Mouse (Mus musculus): ENCODE data around the gene Elk1. TPM values are rescaled to one million over a fixed set of nuclear protein-coding genes. Genes with fewer than 3 reads are reported as not detected.

The Elk1 gene
- total RNA-seq (2021), result 10 to 100 TPM; 18.1 to 22.9 TPM
- long read RNA-seq, experiment 1, partial matches to known transcripts, result 2 of 5 reads
- long read RNA-seq, experiment 1, other reads (novel, unspliced or antisense), result 3 of 5 reads
- long read RNA-seq, experiment 2, partial matches to known transcripts, result 1 of 7 reads
- long read RNA-seq, experiment 2, other reads (novel, unspliced or antisense), result 4 of 7 reads

DNA sequence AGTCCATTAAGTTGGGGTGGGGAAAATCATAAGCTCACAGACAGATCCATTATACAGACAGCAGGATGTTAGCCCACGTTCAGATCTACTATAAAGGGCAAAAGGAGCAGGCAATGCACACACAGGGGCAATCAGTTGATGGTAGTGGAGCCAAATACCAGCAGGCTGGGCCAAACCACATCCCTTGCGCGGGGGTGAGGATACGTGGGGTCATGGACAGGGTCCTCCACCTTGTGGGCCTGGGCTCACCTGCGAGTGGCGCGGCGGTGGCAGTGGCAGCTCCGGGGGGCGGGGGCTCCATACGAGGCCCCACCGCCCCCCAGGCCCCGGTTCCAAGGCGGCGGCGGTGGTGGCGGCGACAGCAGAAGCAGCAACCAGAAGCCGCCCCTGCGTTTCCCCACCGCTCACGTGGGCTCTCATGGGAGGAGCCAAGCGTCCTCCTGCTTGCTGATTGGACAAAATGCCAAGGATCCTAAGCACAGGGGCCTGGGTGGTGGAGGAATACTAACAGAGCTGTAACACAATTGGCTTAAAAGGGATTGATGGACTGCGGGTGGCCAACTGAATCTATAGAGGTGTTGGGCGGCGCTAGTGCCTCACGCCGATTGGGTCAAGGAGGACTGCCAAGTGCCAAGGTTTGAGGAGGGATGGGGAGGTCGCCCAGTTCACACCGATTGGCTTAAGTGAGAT lies at the start of gene Elk1:
Gene Elk1 (minus strand): TSS at position 418 of the 690 bp plus-strand sequence.
- DNase-seq (ENCODE audit: low spot score in 2 of 2), result peak; percentile 31 to 62

GRCm38 (mm10) chrX:20980901-20981300 lies 30.5 kb upstream of the Elk1 start:
- DNase-seq (ENCODE audit: low spot score in 2 of 2), result no peak

DNA sequence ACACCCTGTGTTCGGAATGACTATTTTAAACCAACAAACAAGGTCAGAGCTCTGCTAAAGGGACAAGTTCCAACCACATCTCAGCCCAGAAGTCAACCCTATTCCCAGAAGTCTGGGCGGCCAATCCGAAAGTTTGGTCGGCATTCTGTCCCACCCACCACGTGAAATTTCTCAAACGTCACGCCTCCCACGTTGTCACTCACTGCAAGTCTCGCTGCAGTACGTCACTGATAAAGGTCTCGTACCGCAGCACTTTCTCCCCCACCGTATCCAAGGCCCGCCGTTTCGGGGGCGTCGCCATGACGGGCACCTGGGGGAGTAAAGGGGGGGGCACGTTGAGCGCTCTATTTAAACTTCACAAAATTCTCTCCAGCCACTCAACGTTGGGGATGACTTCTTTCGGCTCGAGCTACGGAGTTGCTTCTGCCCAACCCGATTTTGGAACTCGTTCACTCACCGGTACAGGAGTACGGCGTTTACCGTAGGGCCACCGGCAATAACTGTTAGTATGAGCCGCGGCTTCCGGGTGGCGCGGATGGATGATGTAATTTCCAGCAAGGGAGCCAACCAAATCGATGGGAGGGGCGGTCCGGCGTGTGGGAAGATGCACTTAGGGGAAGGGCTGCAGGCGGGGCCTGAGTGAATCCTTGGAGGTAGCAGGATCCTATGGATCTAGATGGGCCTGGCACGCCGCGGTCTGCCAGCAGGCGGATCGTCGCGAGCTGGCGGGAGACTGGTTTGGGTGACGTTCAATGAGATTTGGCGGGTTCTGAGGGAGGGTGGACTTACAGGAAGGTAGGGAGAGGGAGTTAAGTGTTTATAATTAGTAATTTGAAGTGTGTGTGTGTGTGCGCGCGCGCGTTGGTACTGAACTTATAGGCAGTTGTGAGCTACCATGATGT lies 11.3 kb upstream of the Elk1 start, which contains the start of gene Uxt:
Gene Uxt (minus strand): TSS at position 541 of the 902 bp plus-strand sequence.
- peak; percentile 66 to 71 for DNase-seq (ENCODE audit: low spot score in 2 of 2)

DNA sequence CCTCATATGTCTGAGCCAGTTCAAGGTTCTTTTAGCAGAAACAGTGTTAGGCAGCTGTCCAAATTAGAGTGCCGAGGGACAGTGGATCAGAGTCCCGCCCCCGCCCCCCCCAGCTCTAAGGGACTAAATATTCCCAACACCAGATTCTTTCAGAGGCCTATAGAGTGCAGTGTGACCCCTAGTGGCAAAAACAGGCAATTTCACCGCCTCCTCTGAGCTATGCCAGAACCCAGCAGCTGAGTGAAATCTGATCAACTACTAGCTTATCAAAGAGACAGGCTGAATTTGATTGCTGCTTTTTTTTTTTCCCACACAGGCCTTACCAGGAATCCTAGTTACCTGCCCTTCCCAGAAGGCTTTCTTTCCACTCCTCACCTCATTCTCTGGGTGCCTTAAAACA lies 4.4 kb downstream of the Elk1 start:
- no peak for DNase-seq (ENCODE audit: low spot score in 2 of 2)

DNA sequence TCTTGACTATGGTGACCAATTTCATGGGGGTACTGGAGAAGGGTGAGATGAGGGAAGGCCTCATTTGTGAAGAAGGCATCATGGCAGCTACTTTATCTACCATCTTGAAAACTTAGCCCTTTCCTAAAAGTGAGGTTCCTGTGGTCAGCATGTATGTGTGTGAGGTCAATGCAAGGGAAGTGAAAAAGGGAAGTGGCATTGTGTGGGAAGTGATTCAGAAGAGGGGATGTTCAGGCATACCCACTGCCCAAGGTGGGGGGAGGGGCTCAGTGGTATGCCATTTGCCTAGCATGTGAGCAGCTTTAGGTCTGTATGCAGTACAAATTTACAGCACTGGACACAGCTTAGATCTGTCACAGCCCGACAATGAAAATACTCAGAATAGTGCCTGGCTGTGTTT lies 18.4 kb downstream of the Elk1 start:
- DNase-seq (ENCODE audit: low spot score in 2 of 2), result no peak

GRCm38 (mm10) chrX:20931364-20931763 lies 19.0 kb downstream of the Elk1 start, which contains the start of gene Cfp:
Cfp (minus strand) TSS chrX:20931555.
- DNase-seq (ENCODE audit: low spot score in 2 of 2), result no peak

- no peak for DNase-seq (ENCODE audit: low spot score in 2 of 2)
These were observed 20.5 kb downstream of the Elk1 start for GRCm38 (mm10) chrX:20929859-20930258.

- DNase-seq (ENCODE audit: low spot score in 2 of 2), result no peak
These were observed 25.4 kb downstream of the Elk1 start for GRCm38 (mm10) chrX:20924976-20925375.

GRCm38 (mm10) chrX:20923506-20923905 lies 26.9 kb downstream of the Elk1 start:
- no peak for DNase-seq (ENCODE audit: low spot score in 2 of 2)

DNA sequence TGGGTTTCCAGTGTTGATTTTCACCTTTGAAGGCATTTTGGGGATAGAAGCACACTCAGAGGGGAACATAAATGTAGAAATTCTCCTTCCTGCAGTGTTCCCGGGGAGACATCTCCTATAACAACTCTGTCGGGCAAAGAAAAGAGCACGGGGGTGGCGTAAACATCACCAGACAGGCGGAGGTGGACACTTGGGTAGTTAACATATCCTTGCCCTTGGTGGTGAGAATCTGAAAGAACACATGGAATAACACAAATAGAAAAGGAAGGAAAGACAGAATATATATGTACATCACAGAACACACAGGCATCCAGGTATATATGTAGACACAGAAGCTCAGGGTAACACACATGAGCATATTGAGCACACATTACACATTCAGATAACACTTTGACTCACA lies 29.0 kb downstream of the Elk1 start:
- DNase-seq (ENCODE audit: low spot score in 2 of 2), result no peak

DNA sequence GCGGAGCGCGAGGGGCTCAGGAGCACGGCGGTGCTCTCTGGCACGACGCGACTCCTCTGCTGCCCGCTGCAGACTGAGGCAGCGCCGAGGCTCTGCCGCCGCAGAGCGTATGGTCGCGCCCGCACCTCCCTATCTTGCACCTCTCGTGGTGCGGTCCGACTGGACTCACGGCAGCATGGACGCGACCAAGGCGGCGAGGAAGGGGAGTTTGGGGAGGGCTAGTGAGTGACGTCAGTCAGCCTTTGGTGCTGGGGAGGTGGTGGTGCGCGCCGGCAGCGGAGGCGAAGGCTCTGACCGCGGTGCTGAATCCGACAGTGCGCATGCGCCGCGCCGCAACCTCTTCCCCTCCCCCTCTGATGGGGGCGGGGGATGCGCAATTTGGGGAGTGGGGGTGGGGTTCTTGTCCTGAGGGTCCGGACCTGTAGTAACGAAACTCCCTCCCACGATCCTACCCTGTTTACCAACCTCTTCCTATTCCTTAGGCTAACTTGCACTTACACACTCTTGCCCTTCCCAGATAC lies 29.5 kb downstream of the Elk1 start, which contains the start of gene Syn1:
Gene Syn1 (minus strand): TSS at position 161 of the 521 bp plus-strand sequence.
- DNase-seq (ENCODE audit: low spot score in 2 of 2), result peak; percentile 24 to 40

- peak in 1 of 2 experiments; percentile 5 for DNase-seq (ENCODE audit: low spot score in 2 of 2)
These were observed 30.1 kb downstream of the Elk1 start for GRCm38 (mm10) chrX:20920249-20920843.

DNA sequence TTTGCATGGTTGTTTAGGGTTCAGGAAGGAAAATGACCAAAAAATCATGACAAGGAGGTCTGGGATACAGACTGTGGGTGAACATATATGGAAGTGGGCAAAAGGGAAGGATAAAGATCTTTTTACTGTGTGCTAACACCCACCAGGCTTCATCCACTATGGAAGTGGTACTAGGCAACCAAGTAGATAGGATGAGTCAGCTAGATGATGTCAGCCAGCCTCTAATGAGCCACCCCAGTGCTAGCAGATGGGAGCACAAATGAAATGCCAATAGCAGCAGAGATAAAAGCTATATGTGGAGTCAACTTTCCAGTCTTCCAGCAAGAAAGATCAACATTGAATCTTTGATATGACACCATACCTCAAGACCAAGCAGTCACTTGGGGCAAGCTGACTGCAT lies 35.3 kb downstream of the Elk1 start:
- no peak for DNase-seq (ENCODE audit: low spot score in 2 of 2)

DNA sequence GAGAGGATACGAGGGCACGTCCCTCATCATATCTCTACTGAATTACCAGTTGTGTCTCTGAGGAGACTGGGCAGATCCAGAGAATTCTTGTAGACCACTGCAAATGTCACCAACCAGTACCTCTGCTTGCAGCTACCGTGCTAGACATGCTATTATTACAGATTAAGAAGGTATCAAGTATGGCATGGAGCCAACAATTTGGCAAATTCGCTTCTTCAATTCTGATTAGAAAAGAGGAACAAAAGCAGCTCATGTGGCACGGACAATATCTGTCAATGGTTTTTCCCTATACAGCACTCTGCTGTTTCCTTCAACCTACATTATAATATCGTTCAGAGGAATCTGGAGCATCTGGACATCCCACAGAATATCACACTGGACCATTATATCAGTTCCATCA lies 36.7 kb downstream of the Elk1 start:
- DNase-seq (ENCODE audit: low spot score in 2 of 2), result no peak

DNA sequence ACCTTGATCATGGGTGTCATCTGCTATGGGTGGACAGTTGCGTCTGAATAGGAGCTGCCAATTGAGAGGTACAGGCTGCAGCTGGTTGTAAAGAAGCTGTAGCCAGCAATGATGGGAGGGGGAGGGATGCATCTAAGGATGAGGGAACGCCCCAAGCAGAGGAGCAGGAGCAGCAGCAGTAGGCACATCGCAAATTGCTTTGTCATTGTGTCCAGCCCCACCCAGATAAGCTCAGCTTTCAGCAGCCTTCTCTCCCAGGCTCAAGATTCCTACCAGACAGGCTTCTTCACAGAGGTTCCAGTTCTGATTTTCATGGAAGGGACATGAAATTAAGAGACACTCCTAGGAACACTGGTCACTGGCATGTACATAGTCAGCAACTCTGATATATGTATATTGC lies 40.3 kb downstream of the Elk1 start:
- no peak for DNase-seq (ENCODE audit: low spot score in 2 of 2)

Other genes starting within 250 kb of the Elk1 start
- 10 to 100 TPM; 49.7 to 53.2 TPM for gene Usp11, start 246.7 kb downstream of the Elk1 start, total RNA-seq (2021)
- gene Araf, start 152.8 kb downstream of the Elk1 start, total RNA-seq (2021), result 100 to 1,000 TPM; 161 to 168 TPM
- 10 to 100 TPM; 42.4 to 44.6 TPM for gene Timp1, start 80.4 kb downstream of the Elk1 start, total RNA-seq (2021)
- 10 to 100 TPM; 12.7 to 15.6 TPM for gene Syn1, start 29.6 kb downstream of the Elk1 start, total RNA-seq (2021)
- gene Cfp, start 19.1 kb downstream of the Elk1 start, total RNA-seq (2021), result 10 to 100 TPM; 20.2 to 20.3 TPM
- 10 to 100 TPM; 32.9 to 36.2 TPM for gene Uxt, start 11.4 kb upstream of the Elk1 start, total RNA-seq (2021)
- gene Zfp182, start 111.7 kb upstream of the Elk1 start, total RNA-seq (2021), result 10 to 100 TPM; 10.5 to 10.8 TPM
- not detected for gene Spaca5, start 117.8 kb upstream of the Elk1 start, total RNA-seq (2021)
- gene Zfp300, start 138.9 kb upstream of the Elk1 start, total RNA-seq (2021), result 1 to 10 TPM; 3.4 to 4.3 TPM
- gene Ssxa1, start 165.2 kb upstream of the Elk1 start, total RNA-seq (2021), result not detected
- gene Gm21876, start 225.0 kb upstream of the Elk1 start, total RNA-seq (2021), result not detected

Data from adrenal gland, postnatal 4 days (tissue).